Mouse (Mus musculus) hindbrain, postnatal 0 days (tissue): ENCODE measurements around the gene Gsta2. TPM values are rescaled to one million over a fixed set of nuclear protein-coding genes. Genes with fewer than 3 reads are reported as not detected.

ENCODE experiments used
- ATAC-seq: fragments of 200-750 bp; cut with Nextera tagmentation; 2 replicates; pipeline ENCODE4 v1.8.0; 2017; ENCODE audit warnings: mild to moderate bottlenecking, moderate TSS enrichment, moderate library complexity
- DNase-seq: peaks from one replicate; pipeline ENCODE4 v3.0.0-alpha.2; 2015; ENCODE audit warnings: low spot score
- H3K27ac ChIP-seq: fragments of 300-500 bp; sonication (generic); 2 replicates; pipeline ENCODE4 v1.5.1; 2014; ENCODE audit warnings: mild to moderate bottlenecking
- H3K27me3 ChIP-seq: fragments of 300-500 bp; sonication (generic); 2 replicates; pipeline ENCODE4 v1.6.1; 2014; ENCODE audit warnings: low read length, mixed read lengths; ENCODE audit not compliant: insufficient read depth
- H3K36me3 ChIP-seq: fragments of 300-500 bp; sonication (generic); 2 replicates; pipeline ENCODE4 v1.6.1; 2014; ENCODE audit warnings: low read length, mixed read lengths; ENCODE audit not compliant: insufficient read depth
- H3K4me1 ChIP-seq: fragments of 300-500 bp; sonication (generic); 2 replicates; pipeline ENCODE4 v1.6.1; 2014; ENCODE audit warnings: antibody characterized with exemption, low read length, mixed read lengths; ENCODE audit not compliant: insufficient read depth
- H3K4me2 ChIP-seq: fragments of 300-500 bp; sonication (generic); 2 replicates; pipeline ENCODE4 v1.6.1; 2014; ENCODE audit warnings: low read depth, mild to moderate bottlenecking, low read length, moderate library complexity, mixed read lengths
- H3K4me3 ChIP-seq: fragments of 300-500 bp; sonication (generic); 2 replicates; pipeline ENCODE4 v1.5.1; 2014; ENCODE audit warnings: low read length
- H3K9ac ChIP-seq: fragments of 300-500 bp; sonication (generic); replicated peaks from 2 replicates; pipeline ENCODE4 v1.6.1; 2014; ENCODE audit warnings: mild to moderate bottlenecking, low read length, moderate library complexity, mixed read lengths
- H3K9me3 ChIP-seq: fragments of 300-500 bp; sonication (generic); 2 replicates; pipeline ENCODE4 v1.6.1; 2016; ENCODE audit warnings: low read length, mixed read lengths
- CTCF ChIP-seq: IDR thresholded peaks from 2 replicates; pipeline ENCODE4 v1.5.1; 2016; ENCODE audit warnings: antibody characterized with exemption, control low read depth, low read depth
- WGBS: fragments of 180-500 bp; shearing (Covaris S2); extraction: QIAGEN DNeasy Blood & Tissue Kit; methylation state at CpG from one replicate; pipeline ENCODE4 v1.1.7; 2014; 5-methylcytosine and 5-hydroxymethylcytosine counted together
- polyA plus RNA-seq: library from polyadenylated mRNA; unstranded; fragments of >200 nt; fragmentation: Nextera tagmentation; extraction: Ambion mirVana; gene quantifications from 2 replicates; pipeline ENCODE4 v1.2.1, GENCODE M21; 2015
- total RNA-seq: library from RNA; depleted of rRNA; stranded (reverse); fragments of >200 nt; gene quantifications from 2 replicates; pipeline ENCODE4 v1.2.3, GENCODE M21; 2014

Gene Gsta2
- total and polyA plus RNA-seq, 2 experiments from 2014 or later: not detected

- Histone ChIP-seq H3K4me3 (no peak overlapping the region), H3K27ac (no peak overlapping the region), H3K9ac (no peak overlapping the region), H3K4me1 (no peaks in the 10 kb centered on the region), H3K4me2 (no peak overlapping the region), H3K9me3 (no peaks in the 10 kb centered on the region), H3K36me3 (no peaks in the 10 kb centered on the region), H3K27me3 (no peaks in the 10 kb centered on the region)
- no peak for TF ChIP-seq CTCF
- WGBS: 81% methylated on average over 13 of the region's 13 CpGs
- ATAC-seq: no peak
- DNase-seq: no peak
Observed at GRCm38 (mm10) chr9:78365850-78366544, 10.4 kb upstream of the Gsta2 start.

- ATAC-seq (no peak), DNase-seq (no peak)
- Histone ChIP-seq H3K4me1 (no peaks in the 10 kb centered on the region), H3K9me3 (no peaks in the 10 kb centered on the region), H3K4me3 (no peak overlapping the region), H3K4me2 (no peak overlapping the region), H3K27ac (no peak overlapping the region), H3K36me3 (no peaks in the 10 kb centered on the region), H3K9ac (no peak overlapping the region), H3K27me3 (no peaks in the 10 kb centered on the region)
- 87% methylated on average over 6 of the region's 6 CpGs for WGBS
- TF ChIP-seq CTCF: no peak
Observed at GRCm38 (mm10) chr9:78364701-78365100, 9.1 kb upstream of the Gsta2 start.

- H3K4me2 ChIP-seq: no peak overlapping the region
- WGBS: 72% methylated on average over 6 of the region's 6 CpGs
- no peaks in the 10 kb centered on the region for H3K4me1 ChIP-seq
- ATAC-seq (no peak), DNase-seq (no peak)
- H3K36me3 ChIP-seq: no peaks in the 10 kb centered on the region
- TF ChIP-seq CTCF: no peak
- no peaks in the 10 kb centered on the region for H3K9me3 ChIP-seq
- no peaks in the 10 kb centered on the region for H3K27me3 ChIP-seq
- no peak overlapping the region for H3K9ac ChIP-seq
- H3K4me3 ChIP-seq: no peak overlapping the region
- no peak overlapping the region for H3K27ac ChIP-seq
Observed at GRCm38 (mm10) chr9:78363374-78363773, 7.8 kb upstream of the Gsta2 start.

- no peaks in the 10 kb centered on the region for H3K9me3 ChIP-seq
- no peak overlapping the region for H3K9ac ChIP-seq
- 44% methylated on average over 2 of the region's 2 CpGs for WGBS
- H3K36me3 ChIP-seq: no peaks in the 10 kb centered on the region
- no peaks in the 10 kb centered on the region for H3K4me1 ChIP-seq
- H3K4me2 ChIP-seq: no peak overlapping the region
- no peak overlapping the region for H3K27ac ChIP-seq
- ATAC-seq (no peak), DNase-seq (no peak)
- no peak overlapping the region for H3K4me3 ChIP-seq
- no peaks in the 10 kb centered on the region for H3K27me3 ChIP-seq
- no peak for TF ChIP-seq CTCF
Observed at GRCm38 (mm10) chr9:78360484-78360872, 4.9 kb upstream of the Gsta2 start.

GRCm38 (mm10) chr9:78359750-78360483 lies 4.3 kb upstream of the Gsta2 start:
- no peak overlapping the region for H3K4me3 ChIP-seq
- no peak for TF ChIP-seq CTCF
- 87% methylated on average over 6 of the region's 6 CpGs for WGBS
- H3K4me1 ChIP-seq: no peaks in the 10 kb centered on the region
- DNase-seq: no peak
- H3K9me3 ChIP-seq: no peaks in the 10 kb centered on the region
- no peak for ATAC-seq
- no peaks in the 10 kb centered on the region for H3K36me3 ChIP-seq
- H3K4me2 ChIP-seq: no peak overlapping the region
- H3K27ac ChIP-seq: no peak overlapping the region
- H3K27me3 ChIP-seq: no peaks in the 10 kb centered on the region
- H3K9ac ChIP-seq: no peak overlapping the region

- no peak overlapping the region for H3K9ac ChIP-seq
- no peaks in the 10 kb centered on the region for H3K27me3 ChIP-seq
- no peaks in the 10 kb centered on the region for H3K4me1 ChIP-seq
- H3K27ac ChIP-seq: no peak overlapping the region
- DNase-seq (peak; percentile 71), ATAC-seq (peak; percentile 61; the same call in 1 of the 2 replicates)
- H3K36me3 ChIP-seq: no peaks in the 10 kb centered on the region
- 20% methylated on average over 9 of the region's 9 CpGs for WGBS
- no peaks in the 10 kb centered on the region for H3K9me3 ChIP-seq
- H3K4me3 ChIP-seq: no peak overlapping the region
- TF ChIP-seq CTCF: peak; percentile 69
- H3K4me2 ChIP-seq: no peak overlapping the region
Observed at GRCm38 (mm10) chr9:78358053-78358452, 2.5 kb upstream of the Gsta2 start.
